Mouse (Mus musculus) urinary bladder, postnatal 10 days (tissue): ENCODE results near the gene Nlk.
"Not testable (repeated sequence)": the region's sequence is repeated elsewhere in the genome, so short reads cannot be mapped to it uniquely, and the experiment has no call there.

Source experiments
- DNase-seq: peaks from one replicate; pipeline ENCODE4 v3.0.0; 2022; ENCODE audit warnings: low spot score

The Nlk gene

DNA sequence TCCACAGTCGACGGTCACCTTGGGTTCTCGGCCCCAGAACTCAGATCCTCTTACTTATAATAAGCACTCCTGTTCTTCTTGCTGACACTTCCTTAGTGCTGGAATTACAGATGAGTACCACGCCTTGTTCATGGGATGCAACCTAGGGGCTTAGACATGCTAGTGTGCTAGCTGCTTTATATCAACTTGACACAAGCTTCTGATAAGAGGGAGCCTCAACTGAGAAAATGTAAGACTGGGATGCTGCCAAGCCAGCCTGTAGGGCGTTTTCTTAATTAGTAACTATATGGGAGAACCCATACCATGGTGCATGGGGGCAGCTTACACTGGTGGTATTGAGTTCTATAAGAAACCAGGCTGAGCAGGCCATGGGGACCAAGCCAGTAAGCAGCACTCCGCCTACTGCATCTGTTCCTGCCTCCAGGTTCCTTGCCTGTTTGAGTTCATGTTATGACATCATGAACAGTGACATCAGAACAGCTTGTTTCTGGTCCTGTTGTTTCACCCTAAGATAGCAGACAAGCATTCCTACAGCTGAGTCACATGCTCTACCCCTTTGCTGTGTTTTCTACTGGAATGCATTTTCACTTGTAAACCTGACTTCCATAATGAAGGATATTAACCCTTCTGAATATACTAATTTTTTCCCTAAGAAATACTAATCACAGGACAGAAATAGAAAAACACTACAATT, 102.8 kb downstream of the Nlk start:
- no peak for DNase-seq

DNA sequence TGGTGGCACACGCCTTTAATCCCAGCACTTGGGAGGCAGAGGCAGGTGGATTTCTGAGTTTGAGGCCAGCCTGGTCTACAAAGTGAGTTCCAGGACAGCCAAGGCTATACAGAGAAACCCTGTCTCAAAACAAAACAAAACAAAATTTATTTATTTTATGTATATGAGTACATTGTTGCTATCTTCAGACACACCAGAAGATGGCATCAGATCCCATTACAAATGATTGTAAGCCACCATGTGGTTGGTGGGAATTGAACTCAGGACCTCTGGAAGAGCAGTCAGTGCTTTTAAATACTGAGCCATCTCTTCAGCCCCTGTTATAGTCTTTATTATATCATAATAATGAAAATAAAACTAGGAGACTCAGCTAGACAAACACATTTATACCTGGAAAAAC, 109.5 kb downstream of the Nlk start:
- DNase-seq, result not testable (repeated sequence)

GRCm38 (mm10) chr11:78586099-78586498, 111.1 kb downstream of the Nlk start:
- no peak for DNase-seq

- no peak for DNase-seq
Measured at GRCm38 (mm10) chr11:78582848-78583247, 114.3 kb downstream of the Nlk start.

GRCm38 (mm10) chr11:78574975-78575374, 122.2 kb downstream of the Nlk start:
- DNase-seq, result no peak

DNA sequence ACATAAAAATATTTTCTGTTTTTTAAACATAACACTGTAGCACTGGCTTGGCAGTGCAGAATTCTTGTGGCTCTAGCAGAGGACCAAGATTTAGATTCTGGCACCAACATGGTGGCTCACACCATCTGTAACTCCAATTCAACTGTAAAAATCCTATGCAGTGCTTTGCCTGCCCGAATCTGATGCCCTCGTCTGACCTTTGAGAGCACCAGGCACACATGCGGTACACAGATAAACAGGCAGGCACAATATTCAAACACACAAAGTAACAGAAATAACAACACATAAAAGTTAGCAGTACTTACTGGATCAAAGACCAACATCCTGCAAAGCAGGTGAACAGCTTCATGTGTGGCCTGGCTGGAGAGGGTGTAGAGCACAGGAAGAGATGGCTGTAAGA, 122.6 kb downstream of the Nlk start:
- no peak for DNase-seq

GRCm38 (mm10) chr11:78574031-78574430, 123.1 kb downstream of the Nlk start:
- DNase-seq, result not testable (repeated sequence)

DNA sequence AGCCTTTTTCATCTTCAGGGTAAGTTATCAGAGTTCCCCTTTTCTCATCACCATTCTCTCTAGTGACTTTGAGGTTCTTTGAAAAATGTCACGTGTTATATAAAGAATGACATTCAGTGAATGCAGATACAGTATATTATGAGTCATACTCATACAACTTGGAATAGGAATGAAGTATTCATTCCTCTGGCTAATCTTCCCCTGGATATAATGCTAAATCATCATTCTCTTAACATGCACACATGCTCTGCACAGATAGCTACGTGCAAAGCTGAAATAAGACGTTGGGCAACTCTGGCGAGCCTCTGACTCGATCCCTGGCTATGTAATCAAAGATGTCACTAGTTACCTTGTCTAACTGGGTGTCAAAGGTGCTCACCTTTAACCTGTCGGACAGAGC, 125.3 kb downstream of the Nlk start:
- no peak for DNase-seq

DNA sequence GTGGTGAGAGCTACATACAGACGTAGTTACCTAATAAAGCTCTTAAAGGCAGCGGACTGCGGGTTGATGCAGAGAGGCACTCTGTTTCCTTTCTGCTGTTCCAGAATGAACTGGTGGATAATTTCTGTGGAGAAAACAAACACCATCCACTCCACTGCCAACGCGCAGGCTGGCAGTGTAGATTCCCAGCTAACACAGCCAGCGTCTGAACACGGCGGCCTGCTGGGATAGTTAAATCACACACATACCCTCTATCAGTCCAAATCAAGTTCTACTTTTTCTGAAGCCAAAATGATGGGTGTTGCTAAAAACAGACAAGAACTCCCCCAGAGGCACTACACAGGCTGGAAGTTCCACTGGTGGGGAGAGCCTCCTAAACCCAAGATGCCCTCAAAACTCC, 125.7 kb downstream of the Nlk start:
- DNase-seq, result no peak

DNA sequence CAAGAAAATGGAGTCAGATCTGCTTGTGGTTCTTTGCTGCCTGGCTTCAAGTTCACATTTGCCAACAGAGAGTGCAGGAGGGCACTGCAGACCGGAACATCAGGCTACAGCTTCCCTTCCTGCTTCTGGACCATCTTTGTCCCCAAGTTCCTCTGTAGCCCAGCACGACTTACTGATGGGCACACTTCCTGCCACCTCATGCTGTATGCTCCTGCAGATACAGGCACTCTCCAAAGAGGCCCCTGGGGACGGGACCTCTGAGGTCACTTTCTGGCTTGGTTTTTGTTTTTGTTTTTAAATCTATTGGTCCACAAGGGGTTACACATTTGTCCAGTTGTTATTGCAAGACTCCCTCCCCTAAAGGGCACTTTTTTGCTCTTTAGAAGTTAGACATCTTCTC, 127.4 kb downstream of the Nlk start:
- no peak for DNase-seq

GRCm38 (mm10) chr11:78568827-78569226, 128.3 kb downstream of the Nlk start:
- DNase-seq, result no peak

- DNase-seq, result no peak
Measured at GRCm38 (mm10) chr11:78567614-78568013, 129.6 kb downstream of the Nlk start.

DNA sequence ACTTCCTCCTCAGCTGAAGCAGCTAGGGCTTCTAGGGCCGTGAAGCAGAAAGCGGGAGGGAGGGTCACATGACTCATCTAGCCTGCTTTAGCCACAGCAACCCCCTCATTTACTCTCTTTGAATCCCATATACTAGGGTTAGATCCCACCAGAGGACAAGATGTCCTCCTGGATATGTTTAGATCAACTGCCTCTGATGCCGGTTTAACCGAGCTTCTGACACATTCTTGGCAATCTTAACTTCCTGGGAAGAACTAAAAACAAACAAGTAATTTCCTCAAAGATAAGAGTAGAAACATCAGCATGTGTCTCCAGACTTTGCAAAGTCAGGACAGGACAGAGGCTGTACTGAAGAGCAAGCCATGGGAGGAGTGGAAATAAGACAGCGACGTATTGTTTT, 130.4 kb downstream of the Nlk start:
- DNase-seq, result no peak

DNA sequence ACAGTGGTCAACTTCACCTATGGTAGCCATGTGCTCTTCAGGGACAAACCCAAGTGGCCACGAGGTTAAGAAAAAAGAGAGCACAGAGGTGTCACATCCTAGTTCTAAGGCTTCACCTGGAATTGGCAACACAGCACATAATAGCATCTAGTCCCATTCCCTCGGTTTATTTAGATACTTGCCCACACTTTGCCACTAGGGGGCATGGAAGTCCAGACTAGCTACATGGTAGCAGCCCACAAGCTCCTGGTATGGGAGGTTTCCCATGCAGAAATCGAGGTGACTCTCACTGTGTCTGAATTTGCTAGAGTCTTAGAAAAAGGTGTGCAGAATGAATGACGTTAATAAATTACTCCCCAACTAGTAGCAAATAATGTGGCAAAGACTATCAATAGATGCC, 136.7 kb downstream of the Nlk start:
- no peak for DNase-seq

DNA sequence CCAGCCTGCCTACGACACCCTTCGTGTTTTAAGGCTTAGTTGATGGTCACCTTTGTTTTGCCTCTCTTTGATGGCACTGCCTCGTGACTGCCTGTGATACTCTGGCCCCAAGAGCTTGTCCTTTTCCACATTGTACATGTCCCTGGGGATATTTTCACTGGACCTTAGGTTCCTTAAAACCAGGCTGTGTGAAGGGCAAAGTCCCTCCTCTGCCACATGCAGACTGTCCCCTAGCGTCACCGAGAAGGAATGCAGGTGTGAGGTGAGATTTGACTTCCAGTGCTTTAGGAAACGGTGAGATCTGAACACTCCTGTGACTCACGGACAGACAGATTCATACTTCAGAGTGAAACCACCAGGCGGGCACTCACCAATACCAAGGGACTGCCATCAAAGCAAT, 139.9 kb downstream of the Nlk start:
- no peak for DNase-seq

DNA sequence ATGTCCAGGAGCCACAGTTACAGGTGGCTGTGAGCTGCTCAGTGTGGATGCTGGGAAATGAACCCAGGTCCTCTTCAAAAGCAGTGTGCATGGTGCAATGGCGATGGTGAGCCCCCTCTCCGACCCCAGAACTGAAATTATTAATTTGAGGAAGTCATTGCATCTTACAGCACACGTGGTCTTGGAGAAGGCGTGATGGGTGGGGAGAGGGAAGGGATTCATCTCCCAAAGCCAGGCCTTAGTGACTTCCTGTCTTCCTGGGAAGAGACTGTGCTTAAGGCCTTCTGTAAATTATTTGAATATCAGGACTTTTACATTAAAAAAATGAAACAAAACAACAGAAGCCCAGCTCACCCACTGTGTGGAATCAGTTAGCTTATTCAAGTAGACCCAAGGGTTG, 141.1 kb downstream of the Nlk start:
- DNase-seq, result no peak

GRCm38 (mm10) chr11:78555623-78556022, 141.6 kb downstream of the Nlk start:
- DNase-seq, result no peak

DNA sequence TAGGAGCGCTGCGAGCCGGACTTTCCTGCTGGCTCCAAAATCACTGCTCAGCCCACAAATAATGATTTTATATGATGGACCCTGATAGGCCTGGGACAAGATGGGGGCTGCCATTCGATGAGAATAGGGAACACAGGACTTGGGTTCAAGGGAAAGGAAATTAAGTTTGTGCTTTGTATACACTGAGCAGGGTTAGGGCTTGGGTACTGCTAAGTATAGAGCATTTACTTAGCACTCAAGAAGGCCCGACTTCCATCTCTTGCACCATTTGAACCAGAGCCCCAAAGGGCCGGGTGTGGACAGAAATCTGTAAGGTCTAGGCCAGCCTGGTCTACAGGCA, 146.1 kb downstream of the Nlk start:
- DNase-seq, result no peak

DNA sequence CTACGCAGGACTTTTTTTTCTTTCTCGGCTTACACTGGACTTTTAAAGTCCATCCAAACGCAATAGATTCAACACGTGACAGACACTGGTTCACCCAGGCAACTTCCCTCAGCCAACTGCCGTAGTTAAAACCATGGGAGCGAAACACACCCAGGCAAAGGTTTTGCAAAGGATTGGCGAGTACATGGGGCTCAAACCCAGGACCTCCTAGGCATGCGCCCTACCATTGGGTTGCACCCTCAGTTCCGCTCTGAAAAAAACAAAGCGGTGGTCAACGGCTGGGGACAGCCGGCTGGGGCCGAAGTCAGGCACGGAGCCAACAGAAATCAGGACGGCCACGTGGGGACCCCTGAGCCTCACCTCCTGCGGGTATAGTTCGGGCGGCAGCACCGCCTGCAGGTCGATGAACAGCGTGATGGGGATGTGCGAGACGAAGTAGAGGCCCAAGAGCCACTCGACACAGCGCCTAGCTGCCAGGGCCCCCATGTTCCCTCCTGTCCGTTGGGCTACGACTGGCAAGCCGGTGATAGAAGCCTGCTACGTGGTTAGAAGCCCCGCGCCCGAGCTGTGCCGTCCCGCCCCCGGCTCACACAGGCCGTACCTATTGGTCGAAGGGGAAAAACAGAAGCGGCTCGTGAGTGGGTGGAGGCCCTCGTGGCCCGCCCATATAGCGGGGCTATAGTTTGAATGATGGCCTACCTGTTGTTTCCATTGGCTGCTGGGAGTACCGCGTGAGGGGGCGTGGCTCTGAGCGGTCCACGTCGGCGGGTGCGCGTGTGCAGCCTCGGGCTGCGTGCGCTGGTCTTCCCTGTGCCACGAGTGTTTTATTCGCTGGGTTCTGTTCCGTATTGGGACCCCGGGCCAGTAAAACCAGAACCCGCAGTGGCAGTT, 146.8 kb downstream of the Nlk start, which contains the start of gene Tmem97:
Gene Tmem97, minus strand, starts transcription at position 610 of the 891 bp plus-strand sequence.
- DNase-seq, result peak; percentile 76

DNA sequence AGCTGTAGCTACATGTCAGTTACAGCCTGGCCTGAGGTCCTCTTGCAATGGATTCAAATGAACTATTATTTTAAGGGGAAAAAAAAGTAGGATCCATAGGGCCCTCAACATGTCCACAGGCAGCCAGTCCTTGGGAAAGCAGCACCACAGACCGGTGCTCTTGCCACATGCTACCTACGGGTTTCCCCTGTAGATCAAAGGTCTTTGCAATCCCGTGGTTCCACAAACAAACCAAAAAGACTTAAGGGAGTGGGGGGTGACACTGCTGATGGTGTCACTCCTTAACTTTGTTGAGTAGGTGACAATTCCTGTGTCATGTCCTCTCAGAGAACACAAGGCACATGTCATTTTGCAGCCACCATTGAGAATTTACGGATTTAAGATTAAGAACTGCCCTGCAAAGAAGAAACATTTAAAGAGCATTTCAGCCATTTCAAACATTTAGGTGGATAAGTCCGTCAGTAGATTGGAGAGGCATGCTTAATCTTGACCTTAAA, 147.6 kb downstream of the Nlk start:
- DNase-seq, result no peak

- no peak for DNase-seq
Measured at GRCm38 (mm10) chr11:78547718-78548460, 149.3 kb downstream of the Nlk start.

GRCm38 (mm10) chr11:78545181-78545580, 152.0 kb downstream of the Nlk start:
- no peak for DNase-seq
